Mouse (Mus musculus) C2C12 (cell line): Measurements from ENCODE around the gene Ssb. TPM values are rescaled to one million over a fixed set of nuclear protein-coding genes. Genes with fewer than 3 reads are reported as not detected.
A peak's percentile ranks its signal among the peaks of the same experiment; 100 is the strongest.

Source experiments
- H3K27me3 ChIP-seq: one replicate; pipeline ENCODE4 v1.6.1; 2011; ENCODE audit not compliant: control insufficient read depth, insufficient read depth, insufficient read length
- H3K36me3 ChIP-seq: one replicate; pipeline ENCODE4 v1.6.1; 2011; ENCODE audit not compliant: control insufficient read depth, insufficient read depth
- H3K4me3 ChIP-seq: one replicate; pipeline ENCODE4 v1.5.1; 2011; ENCODE audit warnings: mild to moderate bottlenecking, control low read depth; ENCODE audit not compliant: poor library complexity, insufficient read depth, severe bottlenecking
- H3K79me2 ChIP-seq: one replicate; pipeline ENCODE4 v1.6.1; 2011; ENCODE audit not compliant: control insufficient read depth, insufficient read depth
- H3K79me3 ChIP-seq: one replicate; pipeline ENCODE4 v1.6.1; 2011; ENCODE audit warnings: low read depth, control low read depth
- H3ac ChIP-seq: one replicate; pipeline ENCODE3; 2011; ENCODE audit warnings: low read depth; ENCODE audit not compliant: control insufficient read depth, insufficient read length
- CEBPB ChIP-seq: IDR thresholded peaks from one replicate; pipeline ENCODE4 v1.6.1; 2011; ENCODE audit warnings: low read depth, mild to moderate bottlenecking, control low read depth, moderate library complexity
- CTCF ChIP-seq: IDR thresholded peaks from one replicate; pipeline ENCODE4 v1.5.1; 2011; ENCODE audit not compliant: control insufficient read depth, insufficient read depth, insufficient read length
- FOSL1 ChIP-seq: IDR thresholded peaks from one replicate; pipeline ENCODE4 v1.8.0; 2011; ENCODE audit warnings: mild to moderate bottlenecking, low read length; ENCODE audit not compliant: poor library complexity, insufficient read depth, severe bottlenecking
- MAX ChIP-seq: IDR thresholded peaks from one replicate; pipeline ENCODE4 v1.6.1; 2011; ENCODE audit warnings: mild to moderate bottlenecking, control low read depth
- MYOD1 ChIP-seq: IDR thresholded peaks from one replicate; pipeline ENCODE4 v1.6.1; 2011; ENCODE audit warnings: low read depth; ENCODE audit not compliant: control insufficient read depth, insufficient read length
- MYOG ChIP-seq: IDR thresholded peaks from one replicate; pipeline ENCODE4 v1.6.1; 2011; ENCODE audit not compliant: control insufficient read depth, insufficient read length; ENCODE audit errors: extremely low read depth
- USF1 ChIP-seq: IDR thresholded peaks from one replicate; pipeline ENCODE4 v1.6.1; 2011; ENCODE audit warnings: low read depth, mild to moderate bottlenecking, control low read depth, moderate library complexity
- polyA plus RNA-seq: library from polyadenylated mRNA; unstranded; fragments of >200 nt; fragmentation: generic; extraction: Trizol; gene quantifications from one replicate; pipeline ENCODE4 v1.2.1, GENCODE M21; 2012; ENCODE audit warnings: missing spikeins

The Ssb gene
- polyA plus RNA-seq, 1 experiment, result 44.7 TPM

GRCm38 (mm10) chr2:69893145-69893544 is 31.8 kb downstream of the Ssb start:
- Histone ChIP-seq H3K4me3 (no peak overlapping the region), H3K27me3 (peaks cover 3% of the 10 kb centered on the region), H3ac (no peak overlapping the region), H3K79me3 (peaks cover 7% of the 10 kb centered on the region), H3K36me3 (no peaks in the 10 kb centered on the region), H3K79me2 (peaks cover 9% of the 10 kb centered on the region)
- TF ChIP-seq MYOD1, result no peak
- no peak for TF ChIP-seq MYOG
- no peak for TF ChIP-seq MAX
- no peak for TF ChIP-seq CTCF
- no peak for TF ChIP-seq USF1
- TF ChIP-seq FOSL1, result no peak
- no peak for TF ChIP-seq CEBPB

GRCm38 (mm10) chr2:69893891-69894290 is 32.5 kb downstream of the Ssb start:
- TF ChIP-seq MYOD1, result no peak
- TF ChIP-seq CEBPB, result no peak
- no peak for TF ChIP-seq CTCF
- TF ChIP-seq USF1, result no peak
- TF ChIP-seq FOSL1, result no peak
- TF ChIP-seq MAX, result no peak
- TF ChIP-seq MYOG, result no peak
- no peak overlapping the region for H3K4me3 ChIP-seq
- H3K79me3 ChIP-seq, result peaks cover 14% of the 10 kb centered on the region

GRCm38 (mm10) chr2:69895502-69896223 is 34.3 kb downstream of the Ssb start:
- H3K27me3 ChIP-seq, result peaks cover 3% of the 10 kb centered on the region
- H3K36me3 ChIP-seq, result peaks cover 7% of the 10 kb centered on the region
- no peak overlapping the region for H3K4me3 ChIP-seq
- no peak for TF ChIP-seq MYOD1
- TF ChIP-seq CEBPB, result no peak
- no peak for TF ChIP-seq FOSL1
- no peak for TF ChIP-seq CTCF
- TF ChIP-seq MYOG, result no peak
- TF ChIP-seq MAX, result no peak
- no peak for TF ChIP-seq USF1
- peaks cover 32% of the 10 kb centered on the region for H3K79me3 ChIP-seq
- no peak overlapping the region for H3ac ChIP-seq
- peaks cover 35% of the 10 kb centered on the region for H3K79me2 ChIP-seq

More at GRCm38 (mm10) chr2:69893891-69894290, 32.5 kb downstream of the Ssb start:
- no peak overlapping the region for H3ac ChIP-seq
- peaks cover 17% of the 10 kb centered on the region for H3K79me2 ChIP-seq
- H3K27me3 ChIP-seq, result peaks cover 3% of the 10 kb centered on the region
- no peaks in the 10 kb centered on the region for H3K36me3 ChIP-seq

GRCm38 (mm10) chr2:69896224-69896581 is 34.8 kb downstream of the Ssb start:
- H3K4me3 ChIP-seq, result no peak overlapping the region

GRCm38 (mm10) chr2:69897039-69897617 is 35.8 kb downstream of the Ssb start, which contains the start of gene Ubr3:
Gene Ubr3 (plus strand): TSS chr2:69897246.
- H3ac ChIP-seq, result peak within 1 kb of the TSS; percentile 51
- TF ChIP-seq MAX (no peak), USF1 (no peak), FOSL1 (no peak), MYOG (no peak), CTCF (no peak), CEBPB (no peak), MYOD1 (no peak)
- peaks cover 49% of the 10 kb centered on the region for H3K79me2 ChIP-seq
- peak within 1 kb of the TSS; percentile 87 for H3K4me3 ChIP-seq
- no peaks in the 10 kb centered on the region for H3K27me3 ChIP-seq
- peaks cover 18% of the 10 kb centered on the region for H3K36me3 ChIP-seq
- H3K79me3 ChIP-seq, result peaks cover 46% of the 10 kb centered on the region

More at GRCm38 (mm10) chr2:69896224-69896581, 34.8 kb downstream of the Ssb start:
- Histone ChIP-seq H3ac (no peak overlapping the region), H3K27me3 (peaks cover 3% of the 10 kb centered on the region), H3K79me2 (peaks cover 40% of the 10 kb centered on the region), H3K36me3 (peaks cover 12% of the 10 kb centered on the region), H3K79me3 (peaks cover 38% of the 10 kb centered on the region)
- TF ChIP-seq CTCF (no peak), MYOG (no peak), MAX (no peak), MYOD1 (no peak), FOSL1 (no peak), USF1 (no peak), CEBPB (no peak)
